Mouse (Mus musculus) hindbrain, postnatal 0 days (tissue): ENCODE results near the gene Grhpr. TPM values are rescaled to one million over a fixed set of nuclear protein-coding genes. Genes with fewer than 3 reads are reported as not detected.
"Not testable (repeated sequence)": the region's sequence is repeated elsewhere in the genome, so short reads cannot be mapped to it uniquely, and the experiment has no call there.

Source experiments
- ATAC-seq: fragments of 200-750 bp; cut with Nextera tagmentation; 2 replicates; pipeline ENCODE4 v1.8.0; 2017; ENCODE audit warnings: mild to moderate bottlenecking, moderate TSS enrichment, moderate library complexity
- DNase-seq: peaks from one replicate; pipeline ENCODE4 v3.0.0-alpha.2; 2015; ENCODE audit warnings: low spot score
- H3K27ac ChIP-seq: fragments of 300-500 bp; sonication (generic); 2 replicates; pipeline ENCODE4 v1.5.1; 2014; ENCODE audit warnings: mild to moderate bottlenecking
- H3K27me3 ChIP-seq: fragments of 300-500 bp; sonication (generic); 2 replicates; pipeline ENCODE4 v1.6.1; 2014; ENCODE audit warnings: low read length, mixed read lengths; ENCODE audit not compliant: insufficient read depth
- H3K36me3 ChIP-seq: fragments of 300-500 bp; sonication (generic); 2 replicates; pipeline ENCODE4 v1.6.1; 2014; ENCODE audit warnings: low read length, mixed read lengths; ENCODE audit not compliant: insufficient read depth
- H3K4me1 ChIP-seq: fragments of 300-500 bp; sonication (generic); 2 replicates; pipeline ENCODE4 v1.6.1; 2014; ENCODE audit warnings: antibody characterized with exemption, low read length, mixed read lengths; ENCODE audit not compliant: insufficient read depth
- H3K4me2 ChIP-seq: fragments of 300-500 bp; sonication (generic); 2 replicates; pipeline ENCODE4 v1.6.1; 2014; ENCODE audit warnings: low read depth, mild to moderate bottlenecking, low read length, moderate library complexity, mixed read lengths
- H3K4me3 ChIP-seq: fragments of 300-500 bp; sonication (generic); 2 replicates; pipeline ENCODE4 v1.5.1; 2014; ENCODE audit warnings: low read length
- H3K9ac ChIP-seq: fragments of 300-500 bp; sonication (generic); replicated peaks from 2 replicates; pipeline ENCODE4 v1.6.1; 2014; ENCODE audit warnings: mild to moderate bottlenecking, low read length, moderate library complexity, mixed read lengths
- H3K9me3 ChIP-seq: fragments of 300-500 bp; sonication (generic); 2 replicates; pipeline ENCODE4 v1.6.1; 2016; ENCODE audit warnings: low read length, mixed read lengths
- CTCF ChIP-seq: IDR thresholded peaks from 2 replicates; pipeline ENCODE4 v1.5.1; 2016; ENCODE audit warnings: antibody characterized with exemption, control low read depth, low read depth
- WGBS: fragments of 180-500 bp; shearing (Covaris S2); extraction: QIAGEN DNeasy Blood & Tissue Kit; methylation state at CpG from one replicate; pipeline ENCODE4 v1.1.7; 2014; 5-methylcytosine and 5-hydroxymethylcytosine counted together
- polyA plus RNA-seq: library from polyadenylated mRNA; unstranded; fragments of >200 nt; fragmentation: Nextera tagmentation; extraction: Ambion mirVana; gene quantifications from 2 replicates; pipeline ENCODE4 v1.2.1, GENCODE M21; 2015
- total RNA-seq: library from RNA; depleted of rRNA; stranded (reverse); fragments of >200 nt; gene quantifications from 2 replicates; pipeline ENCODE4 v1.2.3, GENCODE M21; 2014

Grhpr gene
- total and polyA plus RNA-seq, 2 experiments from 2014 or later, result 17.7 to 36.7 TPM

DNA sequence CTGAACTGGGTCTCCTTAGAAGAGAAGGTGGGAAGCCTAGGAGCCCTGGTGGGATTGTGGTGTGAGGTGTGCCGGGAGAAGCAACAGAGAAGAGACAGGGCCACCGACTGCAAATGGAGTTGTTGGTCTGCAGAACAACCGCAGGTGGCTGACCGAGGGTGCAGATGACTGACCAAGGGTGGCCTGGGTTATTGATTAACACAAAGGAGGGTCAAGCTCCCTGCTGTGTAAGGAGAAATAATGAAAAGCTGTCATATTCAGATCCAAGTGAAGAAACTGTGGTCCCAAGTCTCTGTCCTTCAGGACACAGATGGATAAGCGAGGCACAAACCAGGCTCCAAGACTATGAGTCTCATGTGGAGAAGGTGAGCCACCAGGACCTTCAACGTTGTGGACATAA lies 37.7 kb upstream of the Grhpr start:
- no peak for TF ChIP-seq CTCF
- no peak overlapping the region for H3K9ac ChIP-seq
- H3K27me3 ChIP-seq, result no peaks in the 10 kb centered on the region
- DNase-seq (no peak), ATAC-seq (no peak)
- H3K4me2 ChIP-seq, result no peak overlapping the region
- H3K4me3 ChIP-seq, result no peak overlapping the region
- 71% methylated on average over 6 of the region's 6 CpGs for WGBS
- H3K27ac ChIP-seq, result no peak overlapping the region
- no peaks in the 10 kb centered on the region for H3K36me3 ChIP-seq
- H3K9me3 ChIP-seq, result no peaks in the 10 kb centered on the region
- H3K4me1 ChIP-seq, result no peaks in the 10 kb centered on the region

DNA sequence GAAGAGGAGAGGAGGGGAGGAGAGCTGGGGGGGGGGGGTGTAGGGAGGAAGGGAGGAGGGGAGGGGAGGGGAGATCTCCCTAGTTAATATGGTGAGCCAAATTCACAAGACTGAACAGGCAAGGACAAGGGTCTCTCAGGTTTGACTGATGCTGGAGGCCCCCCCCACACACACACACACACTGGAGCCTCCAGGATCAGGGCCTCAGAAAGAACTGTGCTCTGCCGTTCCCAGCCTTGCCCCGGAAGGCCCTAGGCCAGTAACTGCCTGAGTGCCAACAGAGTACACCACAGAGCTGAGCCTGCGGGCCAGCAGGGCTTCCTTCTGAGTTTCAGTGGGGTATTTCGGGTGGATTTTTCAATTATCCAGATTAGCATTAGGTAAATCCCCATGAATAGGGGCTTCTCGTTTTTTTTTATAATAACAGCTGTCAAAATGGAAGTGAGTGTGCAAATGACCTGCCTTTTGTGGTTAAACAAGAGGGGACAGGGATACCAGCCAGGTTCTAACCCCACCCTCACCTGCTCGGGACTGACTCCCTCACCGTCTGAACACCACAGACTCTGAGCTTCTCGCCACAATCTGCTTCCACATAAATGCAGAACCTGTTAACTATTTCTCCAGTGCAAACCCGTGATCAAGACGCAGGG lies 36.6 kb upstream of the Grhpr start:
- WGBS, result 74% methylated on average over 10 of the region's 10 CpGs
- no peak for TF ChIP-seq CTCF
- ATAC-seq, result no peak
- Histone ChIP-seq H3K27ac (no peak overlapping the region), H3K4me2 (no peak overlapping the region), H3K9me3 (no peaks in the 10 kb centered on the region), H3K4me3 (no peak overlapping the region), H3K27me3 (no peaks in the 10 kb centered on the region), H3K9ac (no peak overlapping the region), H3K36me3 (no peaks in the 10 kb centered on the region), H3K4me1 (no peaks in the 10 kb centered on the region)
- no peak for DNase-seq

DNA sequence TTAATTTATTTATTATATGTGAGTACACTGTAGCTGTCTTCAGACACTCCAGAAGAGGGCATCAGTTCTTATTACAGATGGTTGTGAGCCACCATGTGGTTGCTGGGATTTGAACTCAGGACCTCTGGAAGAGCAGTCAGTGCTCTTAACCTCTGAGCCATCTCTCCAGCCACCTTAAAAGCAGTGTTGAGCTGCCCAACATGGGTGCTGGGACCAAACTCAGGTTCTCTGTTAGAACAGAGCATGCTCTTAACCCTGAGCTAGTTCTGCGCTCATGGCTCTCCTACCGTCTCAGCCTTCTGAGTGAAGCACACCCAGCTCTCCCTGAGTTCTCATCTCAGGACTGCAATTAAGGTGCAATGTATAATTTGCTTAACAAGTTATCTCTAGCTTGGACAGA lies 35.1 kb upstream of the Grhpr start:
- ATAC-seq, DNase-seq, H3K27ac ChIP-seq, H3K4me1 ChIP-seq, H3K9ac ChIP-seq, H3K9me3 ChIP-seq, H3K27me3 ChIP-seq, H3K4me2 ChIP-seq, H3K36me3 ChIP-seq, H3K4me3 ChIP-seq: not testable (repeated sequence)
- WGBS, result 95% methylated on average over 2 of the region's 2 CpGs

DNA sequence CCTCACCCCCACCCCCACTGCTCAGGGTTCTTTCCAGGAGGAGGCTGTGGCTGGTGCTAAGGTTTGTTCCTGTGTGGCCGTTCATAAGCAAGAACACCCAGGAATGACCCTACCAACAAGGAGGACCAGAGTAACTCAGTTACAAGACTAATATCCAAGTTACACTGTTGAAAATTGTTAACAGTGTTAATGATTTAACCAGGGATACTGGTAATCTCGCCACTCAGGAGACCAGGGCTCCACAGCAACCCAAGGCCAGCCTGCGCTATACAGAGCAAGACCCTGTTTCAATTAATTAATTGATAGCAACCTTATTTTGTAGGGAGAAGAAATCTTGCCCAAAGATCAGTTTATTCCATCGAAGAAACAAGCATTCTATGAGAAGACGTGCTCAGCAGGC lies 33.7 kb upstream of the Grhpr start:
- H3K36me3 ChIP-seq, result no peaks in the 10 kb centered on the region
- TF ChIP-seq CTCF, result no peak
- no peaks in the 10 kb centered on the region for H3K27me3 ChIP-seq
- H3K4me1 ChIP-seq, result no peaks in the 10 kb centered on the region
- no peaks in the 10 kb centered on the region for H3K9me3 ChIP-seq
- H3K27ac ChIP-seq, result no peak overlapping the region
- ATAC-seq (no peak), DNase-seq (no peak)
- no peak overlapping the region for H3K9ac ChIP-seq
- no peak overlapping the region for H3K4me2 ChIP-seq
- no peak overlapping the region for H3K4me3 ChIP-seq
- WGBS, result 91% methylated on average over 5 of the region's 5 CpGs

DNA sequence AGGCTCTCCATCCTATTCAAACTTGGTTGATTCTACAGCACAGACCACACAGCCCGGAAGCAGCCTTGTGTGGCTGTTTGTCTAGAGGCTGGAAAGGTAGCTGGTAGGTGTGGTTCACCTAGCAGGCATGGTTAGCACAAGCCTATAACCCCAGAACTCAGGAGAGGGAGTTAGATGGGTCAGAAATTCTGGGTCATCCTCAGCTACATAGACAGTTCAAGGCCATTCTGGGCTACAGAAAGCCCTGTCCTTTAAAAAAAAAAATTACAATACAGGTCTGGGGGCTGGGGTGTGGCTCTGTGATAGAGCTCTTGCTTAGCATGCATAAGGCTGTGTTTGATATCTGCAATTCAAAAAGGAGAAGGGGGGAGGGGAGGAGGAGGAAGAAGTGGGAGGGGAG lies 32.9 kb upstream of the Grhpr start:
- Histone ChIP-seq H3K9me3 (no peaks in the 10 kb centered on the region), H3K27ac (no peak overlapping the region), H3K36me3 (no peaks in the 10 kb centered on the region), H3K27me3 (no peaks in the 10 kb centered on the region), H3K9ac (no peak overlapping the region), H3K4me3 (no peak overlapping the region), H3K4me2 (no peak overlapping the region), H3K4me1 (no peaks in the 10 kb centered on the region)
- TF ChIP-seq CTCF, result no peak
- no peak for DNase-seq
- no peak for ATAC-seq
- 95% methylated on average over 1 of the region's 1 CpGs for WGBS

DNA sequence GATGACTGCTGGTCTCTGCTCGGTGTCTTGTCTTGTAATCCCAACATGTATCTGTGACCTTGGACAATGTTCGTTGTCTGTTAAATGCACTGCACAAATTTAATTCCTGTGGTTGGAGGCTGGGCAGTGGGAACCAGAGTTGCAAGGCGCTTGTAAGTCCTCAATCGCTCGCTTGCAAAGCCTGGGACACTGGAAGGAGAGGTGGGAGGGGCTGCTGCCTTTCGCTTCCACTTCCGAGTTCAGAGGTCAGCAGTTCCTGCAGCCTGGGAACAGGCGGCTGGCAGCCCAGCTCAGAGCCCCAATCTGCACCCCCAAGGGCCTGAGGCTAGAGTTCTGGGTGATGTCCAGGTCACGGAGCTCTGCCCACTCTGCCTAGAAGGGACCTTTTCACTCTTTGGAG lies 28.2 kb upstream of the Grhpr start:
- ATAC-seq (no peak), DNase-seq (no peak)
- Histone ChIP-seq H3K27ac (no peak overlapping the region), H3K4me3 (no peak overlapping the region), H3K36me3 (no peaks in the 10 kb centered on the region), H3K4me2 (no peak overlapping the region), H3K9me3 (no peaks in the 10 kb centered on the region), H3K27me3 (no peaks in the 10 kb centered on the region), H3K4me1 (no peaks in the 10 kb centered on the region), H3K9ac (no peak overlapping the region)
- whole genome bisulfite sequencing, result 78% methylated on average over 9 of the region's 9 CpGs
- no peak for TF ChIP-seq CTCF

DNA sequence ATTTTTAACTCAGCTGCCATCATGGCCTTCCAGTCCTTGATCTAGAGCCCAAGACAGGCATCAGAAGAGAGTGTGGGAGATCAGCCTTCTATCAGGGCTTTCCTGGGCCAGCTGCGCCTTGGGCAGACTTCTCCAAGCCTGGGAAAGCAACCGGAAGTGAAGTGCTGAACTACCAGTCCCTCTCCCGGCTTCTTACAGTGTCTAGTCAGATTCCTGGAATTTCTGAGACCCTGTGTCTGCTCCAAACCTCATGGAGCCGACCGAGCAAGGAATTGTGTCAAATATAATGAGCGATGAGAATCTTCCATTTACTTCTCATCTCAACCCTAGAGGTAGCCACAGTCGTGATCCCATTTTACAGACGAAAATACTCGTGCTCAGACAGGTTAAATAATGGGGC lies 22.4 kb upstream of the Grhpr start:
- Histone ChIP-seq H3K4me1 (no peaks in the 10 kb centered on the region), H3K4me3 (no peak overlapping the region), H3K27ac (no peak overlapping the region), H3K27me3 (no peaks in the 10 kb centered on the region), H3K4me2 (no peak overlapping the region), H3K36me3 (no peaks in the 10 kb centered on the region), H3K9ac (no peak overlapping the region), H3K9me3 (no peaks in the 10 kb centered on the region)
- no peak for TF ChIP-seq CTCF
- WGBS, result 89% methylated on average over 9 of the region's 9 CpGs
- no peak for DNase-seq
- no peak for ATAC-seq
